Mouse (Mus musculus): ENCODE measurements at regions not wholly inside any gene's neighbourhood (a gene's known extent, or its start where the extent isn't known, plus 50 kb on each side); places are given as distances from the start of the nearest gene placed in this dataset.

GRCm38 (mm10) chr2:118051610-118052009 is 60.1 kb upstream of the Thbs1 start:
- H3K79me2 ChIP-seq (ENCODE audit: control insufficient read depth, insufficient read depth), result no peaks in the 10 kb centered on the region
- no peaks in the 10 kb centered on the region for H3K36me3 ChIP-seq (ENCODE audit: control insufficient read depth, insufficient read depth)
- TF ChIP-seq CEBPB (IDR thresholded peaks at IDR 0.05; ENCODE audit: low read depth) (no peak), MYOG (IDR thresholded peaks at IDR 0.05; ENCODE audit: control insufficient read depth, extremely low read depth, insufficient read length) (no peak), CTCF (IDR thresholded peaks at IDR 0.05; ENCODE audit: control insufficient read depth, insufficient read depth, insufficient read length) (no peak), MYOD1 (IDR thresholded peaks at IDR 0.05; ENCODE audit: control insufficient read depth, insufficient read length, low read depth) (no peak), MAX (IDR thresholded peaks at IDR 0.05) (no peak), FOSL1 (IDR thresholded peaks at IDR 0.05; ENCODE audit: insufficient read depth, low read length, poor library complexity, severe bottlenecking) (no peak), USF1 (IDR thresholded peaks at IDR 0.05; ENCODE audit: low read depth) (no peak)
- H3K27me3 ChIP-seq (ENCODE audit: control insufficient read depth, insufficient read depth, insufficient read length), result no peaks in the 10 kb centered on the region
- H3ac ChIP-seq (ENCODE audit: control insufficient read depth, insufficient read length, low read depth), result no peak overlapping the region
- H3K4me3 ChIP-seq (ENCODE audit: insufficient read depth, poor library complexity, severe bottlenecking), result no peak overlapping the region
- H3K79me3 ChIP-seq (ENCODE audit: low read depth), result no peaks in the 10 kb centered on the region

- TF ChIP-seq FOSL1 (IDR thresholded peaks at IDR 0.05; ENCODE audit: insufficient read depth, low read length, poor library complexity, severe bottlenecking), result no peak
- TF ChIP-seq MAX (IDR thresholded peaks at IDR 0.05), result no peak
- TF ChIP-seq CTCF (IDR thresholded peaks at IDR 0.05; ENCODE audit: control insufficient read depth, insufficient read depth, insufficient read length), result no peak
- no peak for TF ChIP-seq MYOD1 (IDR thresholded peaks at IDR 0.05; ENCODE audit: control insufficient read depth, insufficient read length, low read depth)
- TF ChIP-seq MYOG (IDR thresholded peaks at IDR 0.05; ENCODE audit: control insufficient read depth, extremely low read depth, insufficient read length), result no peak
- TF ChIP-seq USF1 (IDR thresholded peaks at IDR 0.05; ENCODE audit: low read depth), result no peak
- TF ChIP-seq CEBPB (IDR thresholded peaks at IDR 0.05; ENCODE audit: low read depth), result no peak
- H3K4me3 ChIP-seq (ENCODE audit: insufficient read depth, poor library complexity, severe bottlenecking), result no peak overlapping the region
- H3K27me3 ChIP-seq (ENCODE audit: control insufficient read depth, insufficient read depth, insufficient read length), result no peaks in the 10 kb centered on the region
- no peaks in the 10 kb centered on the region for H3K36me3 ChIP-seq (ENCODE audit: control insufficient read depth, insufficient read depth)
- no peaks in the 10 kb centered on the region for H3K79me2 ChIP-seq (ENCODE audit: control insufficient read depth, insufficient read depth)
- H3K79me3 ChIP-seq (ENCODE audit: low read depth), result no peaks in the 10 kb centered on the region
- no peak overlapping the region for H3ac ChIP-seq (ENCODE audit: control insufficient read depth, insufficient read length, low read depth)
These were observed 58.2 kb upstream of the Thbs1 start for GRCm38 (mm10) chr2:118053512-118053911.

DNA sequence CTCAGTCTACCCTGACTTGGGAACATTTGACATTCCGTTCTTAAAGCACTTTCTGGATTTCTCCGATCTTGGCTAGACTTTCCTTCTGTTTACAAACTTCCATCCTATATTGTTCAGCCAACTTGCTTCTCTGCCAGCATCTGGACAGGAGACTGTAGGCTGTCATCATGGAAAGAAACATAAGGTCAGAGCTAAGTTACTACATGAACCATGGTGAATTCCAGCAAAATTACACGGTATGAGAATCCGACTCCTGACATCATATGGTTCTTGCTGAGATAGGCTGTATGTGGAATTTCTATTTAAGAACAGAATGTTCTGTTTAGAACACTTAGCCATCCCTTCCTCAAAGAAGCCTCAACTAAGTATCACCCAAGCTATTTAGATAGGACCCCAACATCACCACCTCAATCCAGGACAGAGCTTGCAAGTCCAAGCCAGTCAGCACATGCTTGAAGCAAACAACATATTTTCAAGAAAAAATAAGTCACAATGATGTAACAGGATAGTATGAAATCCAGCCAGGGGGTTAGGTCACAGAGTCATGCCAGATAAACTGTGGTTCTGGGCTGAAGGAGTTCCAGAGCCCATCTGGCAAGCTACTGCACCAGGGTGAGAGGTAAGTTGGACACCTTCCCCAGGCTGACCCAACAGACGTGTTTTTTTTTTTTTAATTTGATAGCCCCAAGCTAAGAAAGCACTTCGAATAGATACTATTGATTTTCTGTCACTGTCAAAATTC is 52.9 kb upstream of the Thbs1 start:
- TF ChIP-seq CTCF (IDR thresholded peaks at IDR 0.05; ENCODE audit: control insufficient read depth, insufficient read depth, insufficient read length), result no peak
- no peak for TF ChIP-seq USF1 (IDR thresholded peaks at IDR 0.05; ENCODE audit: low read depth)
- no peak for TF ChIP-seq MYOG (IDR thresholded peaks at IDR 0.05; ENCODE audit: control insufficient read depth, extremely low read depth, insufficient read length)
- no peak for TF ChIP-seq FOSL1 (IDR thresholded peaks at IDR 0.05; ENCODE audit: insufficient read depth, low read length, poor library complexity, severe bottlenecking)
- no peak for TF ChIP-seq MYOD1 (IDR thresholded peaks at IDR 0.05; ENCODE audit: control insufficient read depth, insufficient read length, low read depth)
- TF ChIP-seq CEBPB (IDR thresholded peaks at IDR 0.05; ENCODE audit: low read depth), result no peak
- no peak for TF ChIP-seq MAX (IDR thresholded peaks at IDR 0.05)
- H3K79me2 ChIP-seq (ENCODE audit: control insufficient read depth, insufficient read depth), result no peaks in the 10 kb centered on the region
- no peak overlapping the region for H3ac ChIP-seq (ENCODE audit: control insufficient read depth, insufficient read length, low read depth)
- no peaks in the 10 kb centered on the region for H3K79me3 ChIP-seq (ENCODE audit: low read depth)
- H3K4me3 ChIP-seq (ENCODE audit: insufficient read depth, poor library complexity, severe bottlenecking), result no peak overlapping the region
- H3K36me3 ChIP-seq (ENCODE audit: control insufficient read depth, insufficient read depth), result no peaks in the 10 kb centered on the region
- no peaks in the 10 kb centered on the region for H3K27me3 ChIP-seq (ENCODE audit: control insufficient read depth, insufficient read depth, insufficient read length)

DNA sequence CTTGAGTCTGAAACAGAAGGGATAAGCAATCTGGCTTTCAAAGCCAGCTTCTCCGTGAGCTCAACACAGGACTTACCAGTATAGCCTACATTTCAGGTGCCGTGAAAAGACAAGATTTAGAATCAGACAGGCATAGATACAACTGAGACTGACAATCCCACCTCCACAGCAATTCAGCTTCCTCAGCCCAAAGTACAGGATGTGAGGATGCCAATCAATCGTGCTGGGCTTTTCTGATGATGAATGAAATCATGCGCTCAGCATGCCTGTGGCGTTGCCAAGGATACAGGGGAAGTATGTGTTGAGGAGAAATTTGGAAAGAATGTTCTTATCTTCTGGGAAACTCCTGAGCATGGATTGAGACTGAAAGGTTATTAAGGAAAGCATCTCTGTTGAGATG is 50.4 kb upstream of the Thbs1 start:
- no peaks in the 10 kb centered on the region for H3K79me3 ChIP-seq (ENCODE audit: low read depth)
- H3ac ChIP-seq (ENCODE audit: control insufficient read depth, insufficient read length, low read depth), result no peak overlapping the region
- no peak overlapping the region for H3K4me3 ChIP-seq (ENCODE audit: insufficient read depth, poor library complexity, severe bottlenecking)
- no peaks in the 10 kb centered on the region for H3K36me3 ChIP-seq (ENCODE audit: control insufficient read depth, insufficient read depth)
- H3K79me2 ChIP-seq (ENCODE audit: control insufficient read depth, insufficient read depth), result no peaks in the 10 kb centered on the region
- TF ChIP-seq MYOG (IDR thresholded peaks at IDR 0.05; ENCODE audit: control insufficient read depth, extremely low read depth, insufficient read length) (no peak), CEBPB (IDR thresholded peaks at IDR 0.05; ENCODE audit: low read depth) (no peak)
- no peaks in the 10 kb centered on the region for H3K27me3 ChIP-seq (ENCODE audit: control insufficient read depth, insufficient read depth, insufficient read length)

All from C2C12 (cell line).